Mouse (Mus musculus) lung, postnatal 0 days (tissue): Measurements from ENCODE around the gene Nck2.

Source experiments
- CTCF ChIP-seq: IDR thresholded peaks from 2 replicates; pipeline ENCODE4 v1.5.1; 2016; ENCODE audit warnings: antibody characterized with exemption, mild to moderate bottlenecking
- EP300 ChIP-seq: IDR thresholded peaks from 2 replicates; pipeline ENCODE4 v1.6.1; 2016; ENCODE audit warnings: antibody characterized with exemption, mild to moderate bottlenecking, control low read depth

- TF ChIP-seq CTCF (no peak), EP300 (no peak)
Measured at GRCm38 (mm10) chr1:43583564-43583963, 139.2 kb downstream of the Nck2 start.
